Mouse (Mus musculus) lung, embryonic 14.5 days (tissue): Measurements from ENCODE around the gene Sgo1. TPM values are rescaled to one million over a fixed set of nuclear protein-coding genes. Genes with fewer than 3 reads are reported as not detected.

Source experiments
- ATAC-seq: fragments of 200-750 bp; cut with Nextera tagmentation; 2 replicates; pipeline ENCODE4 v1.8.0; 2017; ENCODE audit warnings: mild to moderate bottlenecking, moderate TSS enrichment, moderate library complexity; ENCODE audit not compliant: insufficient read depth
- DNase-seq: peaks from one replicate; pipeline ENCODE4 v3.0.0-alpha.2; 2015
- H3K27ac ChIP-seq: fragments of 300-500 bp; sonication (generic); 2 replicates; pipeline ENCODE4 v1.5.1; 2014; ENCODE audit warnings: low read depth, mild to moderate bottlenecking, moderate library complexity
- H3K27me3 ChIP-seq: fragments of 300-500 bp; sonication (generic); 2 replicates; pipeline ENCODE4 v1.6.1; 2014; ENCODE audit warnings: low read length, control low read depth; ENCODE audit not compliant: insufficient read depth
- H3K36me3 ChIP-seq: fragments of 300-500 bp; sonication (generic); 2 replicates; pipeline ENCODE4 v1.6.1; 2014; ENCODE audit warnings: control low read depth; ENCODE audit not compliant: insufficient read depth
- H3K4me1 ChIP-seq: fragments of 300-500 bp; sonication (generic); 2 replicates; pipeline ENCODE4 v1.6.1; 2014; ENCODE audit warnings: antibody characterized with exemption, control low read depth; ENCODE audit not compliant: insufficient read depth
- H3K4me2 ChIP-seq: fragments of 300-500 bp; sonication (generic); 2 replicates; pipeline ENCODE4 v1.6.1; 2014; ENCODE audit warnings: mild to moderate bottlenecking
- H3K4me3 ChIP-seq: fragments of 300-500 bp; sonication (generic); 2 replicates; pipeline ENCODE4 v1.5.1; 2014; ENCODE audit warnings: low read depth, low read length
- H3K9ac ChIP-seq: fragments of 300-500 bp; sonication (generic); 2 replicates; pipeline ENCODE4 v1.6.1; 2014
- H3K9me3 ChIP-seq: fragments of 300-500 bp; sonication (generic); 2 replicates; pipeline ENCODE4 v1.6.1; 2016; ENCODE audit warnings: low read depth, low read length, control low read depth
- CTCF ChIP-seq: IDR thresholded peaks from 2 replicates; pipeline ENCODE4 v1.5.1; 2016; ENCODE audit warnings: antibody characterized with exemption, low read depth
- WGBS: fragments of 180-500 bp; shearing (Covaris S2); extraction: QIAGEN DNeasy Blood & Tissue Kit; methylation state at CpG from one replicate; pipeline ENCODE4 v1.1.7; 2014; 5-methylcytosine and 5-hydroxymethylcytosine counted together
- polyA plus RNA-seq: library from polyadenylated mRNA; unstranded; fragments of >200 nt; fragmentation: Nextera tagmentation; extraction: Ambion mirVana; gene quantifications from 2 replicates; pipeline ENCODE4 v1.2.1, GENCODE M21; 2014

Gene Sgo1
- polyA plus RNA-seq, 1 experiment from 2014 or later: 45.4 TPM

GRCm38 (mm10) chr17:53689946-53690345, 813 bp upstream of the Sgo1 start:
- TF ChIP-seq CTCF: no peak
- Histone ChIP-seq H3K4me2 (peak overlapping the region; percentile 75), H3K36me3 (peaks cover 20% of the 10 kb centered on the region), H3K27me3 (no peaks in the 10 kb centered on the region), H3K4me1 (0 out of 2 replicates have a peak, but pooled peaks cover 4% of the 10 kb centered on the region), H3K9ac (peak overlapping the region; percentile 77), H3K4me3 (peak overlapping the region; percentile 62), H3K9me3 (no peaks in the 10 kb centered on the region), H3K27ac (peak overlapping the region; percentile 98)
- DNase-seq (no peak), ATAC-seq (0 out of 2 replicates have a peak, but pooled peaks have one; percentile 1)
- WGBS: 18% methylated on average over 7 of the region's 7 CpGs

- DNase-seq: peak; percentile 27
- 0 out of 2 replicates have a peak overlapping the region, but pooled peaks have one; percentile 98 for H3K27ac ChIP-seq
- no peak for ATAC-seq
- H3K27me3 ChIP-seq: no peaks in the 10 kb centered on the region
- no peak for TF ChIP-seq CTCF
- peak overlapping the region; percentile 77 for H3K9ac ChIP-seq
- 0 out of 2 replicates have a peak, but pooled peaks cover 4% of the 10 kb centered on the region for H3K4me1 ChIP-seq
- H3K9me3 ChIP-seq: no peaks in the 10 kb centered on the region
- H3K4me3 ChIP-seq: peak overlapping the region; percentile 62
- WGBS: 0% methylated on average over 1 of the region's 1 CpGs
- peak overlapping the region; percentile 75 for H3K4me2 ChIP-seq
- peaks cover 36% of the 10 kb centered on the region for H3K36me3 ChIP-seq
Measured at GRCm38 (mm10) chr17:53688321-53688720, 812 bp downstream of the Sgo1 start.

- DNase-seq: no peak
- peak; percentile 35 for TF ChIP-seq CTCF
- Histone ChIP-seq H3K4me2 (no peak overlapping the region), H3K9me3 (no peaks in the 10 kb centered on the region), H3K9ac (no peak overlapping the region), H3K4me3 (no peak overlapping the region), H3K4me1 (no peaks in the 10 kb centered on the region), H3K27me3 (no peaks in the 10 kb centered on the region), H3K27ac (no peak overlapping the region), H3K36me3 (peaks cover 79% of the 10 kb centered on the region)
- no peak for ATAC-seq
- 82% methylated on average over 8 of the region's 8 CpGs for WGBS
Measured at GRCm38 (mm10) chr17:53678716-53679115, 10.4 kb downstream of the Sgo1 start.

GRCm38 (mm10) chr17:53670453-53670852, 18.7 kb downstream of the Sgo1 start:
- H3K4me2 ChIP-seq: no peak overlapping the region
- H3K9ac ChIP-seq: no peak overlapping the region
- ATAC-seq: no peak
- no peaks in the 10 kb centered on the region for H3K4me1 ChIP-seq
- no peaks in the 10 kb centered on the region for H3K9me3 ChIP-seq
- H3K27me3 ChIP-seq: no peaks in the 10 kb centered on the region
- H3K4me3 ChIP-seq: no peak overlapping the region
- no peak for TF ChIP-seq CTCF
- WGBS: 85% methylated on average over 8 of the region's 8 CpGs
- H3K36me3 ChIP-seq: peaks cover 41% of the 10 kb centered on the region
- H3K27ac ChIP-seq: no peak overlapping the region
- DNase-seq: no peak

DNA sequence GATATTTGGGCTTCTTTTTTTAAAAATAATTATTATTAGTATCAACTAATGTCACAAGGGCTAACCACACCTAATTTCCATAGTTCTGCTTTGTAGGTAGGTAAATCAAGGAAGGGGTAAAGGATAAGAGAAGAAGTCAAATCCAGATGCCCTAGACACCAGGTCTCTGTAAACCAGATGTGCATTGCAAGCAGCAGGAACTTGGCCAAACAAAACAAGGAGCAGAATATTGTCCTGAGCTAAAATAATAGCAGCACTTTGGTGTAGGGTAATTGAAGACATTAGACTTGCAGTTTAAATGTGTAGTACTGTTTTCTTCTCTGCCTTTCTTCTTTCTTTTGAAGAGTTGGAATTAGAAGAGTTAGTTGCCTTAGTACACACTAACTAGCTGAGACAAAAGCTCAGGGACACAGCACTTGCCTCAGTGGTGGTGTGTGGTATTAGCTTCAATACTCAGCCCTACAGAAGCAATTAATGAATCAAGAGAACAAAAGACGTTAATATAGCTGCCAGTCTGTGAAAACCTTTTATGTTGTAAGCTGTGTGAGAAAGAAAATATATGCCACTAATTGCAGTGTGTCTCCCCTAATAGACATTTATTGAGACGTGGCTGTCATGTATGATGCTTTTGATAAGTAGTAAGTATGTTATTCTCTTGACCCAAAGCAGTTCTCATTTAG, 24.3 kb downstream of the Sgo1 start:
- ATAC-seq (no peak), DNase-seq (no peak)
- WGBS: 78% methylated on average over 2 of the region's 2 CpGs
- H3K27me3 ChIP-seq: no peaks in the 10 kb centered on the region
- no peak overlapping the region for H3K9ac ChIP-seq
- H3K4me3 ChIP-seq: no peak overlapping the region
- no peak overlapping the region for H3K27ac ChIP-seq
- no peaks in the 10 kb centered on the region for H3K4me1 ChIP-seq
- TF ChIP-seq CTCF: no peak
- H3K36me3 ChIP-seq: peaks cover 18% of the 10 kb centered on the region; the same call in 1 of the 2 replicates
- H3K9me3 ChIP-seq: no peaks in the 10 kb centered on the region
- H3K4me2 ChIP-seq: no peak overlapping the region

- Histone ChIP-seq H3K27ac (no peak overlapping the region), H3K4me2 (no peak overlapping the region), H3K27me3 (no peaks in the 10 kb centered on the region), H3K36me3 (peaks cover 12% of the 10 kb centered on the region; the same call in 1 of the 2 replicates), H3K9me3 (no peaks in the 10 kb centered on the region), H3K9ac (no peak overlapping the region), H3K4me1 (no peaks in the 10 kb centered on the region), H3K4me3 (no peak overlapping the region)
- no peak for TF ChIP-seq CTCF
- 81% methylated on average over 3 of the region's 3 CpGs for WGBS
- DNase-seq (no peak), ATAC-seq (no peak)
Measured at GRCm38 (mm10) chr17:53664267-53664666, 24.9 kb downstream of the Sgo1 start.

DNA sequence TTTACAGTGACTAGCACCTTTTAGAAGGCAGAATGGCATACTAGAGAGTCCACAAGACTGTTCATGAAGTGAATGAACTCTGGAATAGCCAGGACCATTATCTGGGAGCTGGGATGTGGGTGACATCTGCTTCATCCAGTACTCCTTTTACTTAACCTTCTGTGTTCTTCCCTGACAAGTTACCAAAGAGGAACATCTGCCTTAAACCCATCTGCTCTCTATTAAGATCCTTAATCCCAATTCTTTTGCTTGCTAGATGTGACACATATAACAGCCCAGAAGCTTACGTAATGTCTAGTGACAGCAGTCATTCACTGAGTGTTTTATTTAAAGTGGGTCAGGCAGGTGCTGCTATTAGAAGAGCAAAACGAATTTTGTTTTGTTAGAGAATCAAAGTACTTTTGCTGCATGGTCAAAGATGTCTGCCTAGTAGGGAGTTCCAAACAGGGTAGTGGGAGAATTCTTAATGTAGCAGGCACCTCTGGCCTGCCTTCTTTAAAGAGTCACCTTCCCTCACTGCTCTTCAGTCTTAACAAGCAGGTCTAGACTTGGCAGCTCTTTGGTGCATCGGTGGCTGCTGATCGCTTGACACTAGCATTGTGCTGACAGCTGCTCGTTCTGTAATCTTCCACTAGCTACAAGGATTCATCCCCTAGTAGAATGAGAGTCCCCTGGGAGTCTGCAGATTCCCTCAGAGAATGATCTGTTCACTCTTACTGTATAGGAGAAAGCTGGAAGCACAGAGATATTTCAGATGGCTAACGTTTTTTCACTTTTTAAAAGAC, 27.9 kb downstream of the Sgo1 start:
- H3K4me2 ChIP-seq: no peak overlapping the region
- H3K9me3 ChIP-seq: no peaks in the 10 kb centered on the region
- no peak overlapping the region for H3K9ac ChIP-seq
- H3K27ac ChIP-seq: no peak overlapping the region
- H3K27me3 ChIP-seq: no peaks in the 10 kb centered on the region
- H3K4me1 ChIP-seq: no peaks in the 10 kb centered on the region
- no peak for TF ChIP-seq CTCF
- no peaks in the 10 kb centered on the region for H3K36me3 ChIP-seq
- ATAC-seq (no peak), DNase-seq (no peak)
- no peak overlapping the region for H3K4me3 ChIP-seq
- WGBS: 69% methylated on average over 6 of the region's 6 CpGs
